Mouse (Mus musculus) frontal cortex, postnatal 14 days (tissue): ENCODE measurements around the gene Gadd45g.
"Not testable (repeated sequence)": the region's sequence is repeated elsewhere in the genome, so short reads cannot be mapped to it uniquely, and the experiment has no call there.

Experiments used
- DNase-seq, 2 experiments: peaks; one replicate each; pipeline ENCODE4 v3.0.0; 2022; ENCODE audit warnings: low spot score in 2 of 2

The Gadd45g gene

DNA sequence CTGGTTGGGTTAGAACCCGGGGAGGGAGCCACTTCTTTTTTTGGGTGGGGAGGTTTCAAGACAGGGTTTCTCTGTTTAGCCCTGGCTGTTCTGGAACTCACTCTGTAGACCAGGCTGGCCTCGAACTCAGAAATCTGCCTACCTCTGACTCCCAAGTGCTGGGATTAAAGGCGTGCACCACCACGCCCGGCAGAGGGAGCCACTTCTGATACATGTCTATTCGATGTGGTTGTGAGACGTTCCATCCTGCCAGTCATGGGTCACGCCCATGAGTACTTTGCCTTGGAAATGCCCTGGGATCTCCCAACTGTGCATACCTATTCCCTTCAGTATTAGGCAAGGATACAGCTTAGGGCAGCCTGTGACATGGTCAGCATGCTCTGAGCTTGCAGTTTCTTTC is 12.5 kb upstream of the Gadd45g start:
- DNase-seq = not testable (repeated sequence)

DNA sequence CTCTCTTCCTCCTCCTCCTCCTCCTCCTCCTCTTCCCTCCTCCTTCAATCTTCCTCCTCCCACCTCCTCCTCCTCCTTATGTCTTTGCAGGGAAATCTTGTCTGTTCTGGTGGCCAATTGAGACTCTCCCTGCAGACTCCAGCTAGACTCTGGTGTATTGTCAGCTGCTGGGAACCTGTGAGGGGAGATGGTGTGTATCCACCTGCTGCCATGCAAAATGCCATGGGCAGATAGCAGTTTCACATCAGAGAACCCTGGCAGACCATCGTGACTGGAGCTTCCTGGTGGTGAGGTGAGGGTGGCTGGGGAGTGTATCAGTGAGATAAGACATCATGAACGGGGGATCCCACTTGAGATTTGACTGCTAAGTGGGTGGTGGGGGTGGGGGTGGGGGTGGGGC is 12.0 kb upstream of the Gadd45g start:
- no peak for DNase-seq

DNA sequence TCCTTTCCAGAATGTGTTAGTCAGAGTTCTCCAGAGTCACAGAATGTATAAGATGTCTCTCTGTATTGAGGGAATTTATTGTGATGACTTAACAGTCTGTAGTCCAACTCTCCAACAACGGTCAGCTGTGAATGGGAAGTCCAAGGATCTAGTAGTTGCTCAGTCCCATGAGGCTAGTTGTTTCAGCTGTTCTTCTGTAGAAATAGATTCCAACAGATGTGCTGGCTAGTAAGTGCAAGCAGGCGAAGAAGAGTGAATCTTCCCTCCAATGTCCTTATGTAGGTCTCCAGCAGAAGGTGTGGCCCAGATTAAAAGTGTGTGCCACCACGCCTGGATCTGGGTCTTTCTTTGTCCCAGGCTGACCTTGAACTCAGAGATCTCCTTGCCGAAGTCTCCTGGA is 11.3 kb upstream of the Gadd45g start:
- DNase-seq = not testable (repeated sequence)

DNA sequence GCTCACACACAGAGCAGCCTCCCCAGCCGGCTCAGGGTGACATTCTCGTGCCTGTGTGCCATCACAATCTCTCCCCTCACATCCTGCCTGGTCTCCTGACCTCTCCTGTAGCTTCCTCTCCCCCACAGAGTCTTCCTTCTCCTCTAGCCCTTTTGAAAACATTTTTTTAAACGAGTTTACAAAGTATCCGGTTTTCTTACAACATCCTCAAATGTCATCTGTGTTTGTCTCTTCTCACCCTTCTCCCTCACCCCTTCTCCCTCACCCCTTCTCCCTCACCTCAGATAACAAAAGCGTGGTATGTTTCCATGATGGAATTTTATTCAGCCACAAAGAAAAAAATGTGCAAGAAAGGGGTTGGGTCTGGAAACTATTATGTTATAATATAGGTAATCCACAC is 9.1 kb upstream of the Gadd45g start:
- no peak for DNase-seq

DNA sequence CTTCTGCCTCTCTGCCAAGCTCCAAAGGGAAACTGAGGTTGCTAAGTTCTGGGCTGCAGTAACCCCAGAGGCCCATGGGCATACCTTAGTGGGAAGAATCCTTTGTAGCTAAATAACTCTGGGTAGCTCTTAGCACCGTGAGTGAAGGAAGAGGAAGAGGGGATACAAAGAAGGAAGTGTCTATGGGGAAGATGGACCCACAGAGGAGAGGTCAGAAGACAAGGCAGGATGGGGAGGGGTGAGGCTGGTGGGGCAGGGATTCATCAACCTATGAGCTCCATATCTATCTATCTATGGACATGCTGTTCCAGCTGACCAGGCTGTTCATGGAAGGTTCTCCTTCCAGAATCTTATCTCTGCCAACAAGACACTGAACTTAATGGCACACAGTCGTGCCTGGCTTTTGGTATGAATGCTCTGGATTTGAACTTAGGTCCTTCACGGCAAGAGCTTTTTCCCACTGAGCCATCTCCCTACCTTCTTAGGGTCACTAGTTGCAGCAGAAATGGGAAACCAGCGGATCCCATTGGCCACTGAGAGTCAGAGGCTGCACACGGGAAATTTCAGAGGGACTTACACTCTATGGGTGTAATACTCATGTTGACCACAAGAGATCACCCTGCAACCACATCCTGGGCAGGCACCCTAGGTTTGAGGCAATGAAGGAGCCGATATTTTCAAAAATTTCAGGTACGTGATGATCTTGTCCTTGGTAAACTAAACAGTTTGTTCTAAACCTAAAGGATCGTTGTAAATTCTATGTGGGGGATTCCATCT is 7.0 kb upstream of the Gadd45g start:
- DNase-seq = peak in 1 of 2 experiments; percentile 25

DNA sequence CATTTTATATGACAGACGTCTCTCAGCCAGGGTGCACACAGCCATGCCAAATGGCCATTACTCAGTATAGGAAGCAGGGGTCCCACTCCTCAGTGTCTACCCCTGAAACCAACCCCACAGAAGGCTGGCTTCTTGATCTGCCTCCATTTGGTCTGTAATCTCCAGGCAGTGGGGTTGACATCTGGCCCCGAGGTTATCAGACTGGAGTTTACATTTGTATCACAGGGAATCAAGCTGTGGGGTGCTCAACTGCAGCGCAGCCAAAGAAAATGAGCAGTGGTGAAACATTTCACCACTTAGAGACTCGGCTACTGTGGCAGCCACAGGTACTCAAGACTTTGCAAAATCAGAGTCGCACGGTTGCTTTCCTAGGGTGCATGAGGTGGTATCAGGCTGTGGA is 5.8 kb upstream of the Gadd45g start:
- no peak for DNase-seq

DNA sequence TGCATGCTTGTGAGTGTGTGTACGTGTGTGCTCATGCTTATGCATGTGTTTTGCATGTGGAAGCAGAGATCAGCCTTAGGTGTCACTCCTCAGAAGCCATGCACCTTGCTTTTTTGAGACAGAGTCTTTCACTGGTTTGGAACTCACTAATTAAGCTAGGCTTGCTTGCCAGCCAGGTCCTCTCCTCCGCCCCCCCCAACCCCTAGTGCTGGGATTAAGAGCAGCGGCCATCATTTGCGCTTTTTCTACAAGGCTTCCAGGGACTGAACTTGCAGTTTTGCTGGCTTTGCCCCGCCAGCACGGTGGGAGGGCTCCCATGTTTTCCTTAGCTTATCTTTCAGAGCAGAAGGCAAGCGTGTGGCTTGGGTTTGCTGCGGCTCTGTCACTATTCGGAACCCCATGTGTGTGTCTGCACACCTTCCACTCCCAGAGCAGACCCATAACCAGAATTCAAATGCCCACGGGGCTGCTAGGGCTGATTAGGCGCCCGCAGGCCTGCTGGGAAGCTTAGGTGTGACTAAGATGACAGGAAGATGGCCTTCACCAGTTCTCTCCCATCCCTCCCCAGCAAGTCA is 4.8 kb upstream of the Gadd45g start:
- no peak for DNase-seq

DNA sequence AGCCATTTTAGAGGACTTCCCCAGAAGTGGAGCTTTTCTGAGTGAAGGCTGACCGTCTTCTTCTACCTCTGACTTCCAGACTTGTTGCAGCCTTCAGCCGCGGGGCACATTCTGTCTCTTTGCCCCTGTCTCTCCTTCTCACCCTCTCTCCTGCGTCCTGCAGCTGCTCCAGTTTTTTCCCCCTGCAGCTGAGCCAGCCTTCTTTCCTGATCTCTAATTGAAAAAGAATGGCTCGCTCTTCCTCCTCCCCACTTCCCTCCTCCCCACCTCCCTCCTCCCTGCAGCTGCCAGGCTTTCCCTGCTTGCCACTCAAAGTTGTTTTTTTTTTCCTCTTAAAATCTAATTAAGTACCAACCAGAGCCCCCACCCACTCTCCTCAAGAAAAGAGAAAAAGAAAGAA is 4.3 kb upstream of the Gadd45g start:
- no peak for DNase-seq

DNA sequence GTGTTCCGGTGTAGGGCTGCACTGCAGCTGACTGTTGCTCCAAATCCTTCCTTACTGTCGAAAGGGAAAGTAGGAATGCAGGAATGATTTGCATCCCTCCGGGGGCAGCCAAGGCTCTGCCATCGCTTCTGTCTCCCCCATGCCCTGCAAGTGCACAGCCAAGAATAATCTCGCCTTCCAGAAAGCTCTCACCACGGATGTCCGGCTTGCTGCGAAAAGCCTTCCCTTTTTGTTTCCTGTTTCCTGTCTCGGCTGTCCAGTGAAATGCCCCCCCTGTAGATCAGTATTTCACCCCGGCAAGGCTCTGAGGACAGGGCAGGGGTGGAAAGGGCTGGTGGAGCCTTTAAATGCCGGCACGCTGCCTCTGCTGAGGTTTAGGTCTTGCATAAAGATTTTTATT is 3.7 kb upstream of the Gadd45g start:
- DNase-seq = no peak

DNA sequence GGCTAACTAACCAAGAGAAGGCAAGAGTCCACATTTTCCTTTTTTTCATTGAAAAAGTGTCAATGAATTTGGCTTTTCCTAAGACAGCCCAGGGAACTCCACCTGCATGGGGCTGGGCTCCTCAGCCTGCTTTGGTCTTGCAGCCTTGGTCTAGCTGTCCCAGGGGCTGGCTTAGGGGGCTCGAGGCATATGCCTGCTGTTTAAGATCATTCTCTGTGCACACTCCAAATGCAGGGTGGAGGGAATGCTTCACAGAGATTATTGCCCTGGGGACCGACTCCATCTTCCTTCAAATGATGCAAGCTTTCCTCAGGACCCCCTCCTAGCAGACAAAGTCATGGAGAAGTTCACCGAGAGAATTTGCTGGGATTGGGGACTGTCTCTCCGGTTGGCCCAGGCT is 3.2 kb upstream of the Gadd45g start:
- DNase-seq = no peak

DNA sequence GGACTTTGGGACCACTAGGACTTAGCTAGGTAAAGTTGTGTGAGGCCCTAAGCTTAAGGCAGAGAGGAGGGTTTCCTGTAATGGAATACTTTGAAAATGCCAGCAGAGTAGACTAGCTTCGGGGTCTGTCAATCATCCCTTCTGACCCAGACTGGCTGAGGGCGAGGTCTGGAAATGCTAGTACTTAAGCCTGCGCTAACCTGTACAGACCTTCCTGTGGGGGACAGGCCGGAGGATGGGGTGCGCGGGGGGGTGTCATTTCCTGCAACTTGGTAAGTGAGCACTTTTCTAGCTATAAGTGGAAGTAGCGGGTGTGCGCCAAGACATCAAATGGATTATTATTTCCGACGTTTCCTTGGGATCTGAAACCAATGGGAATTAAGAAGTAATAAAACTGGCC is 2.4 kb upstream of the Gadd45g start:
- DNase-seq = no peak

DNA sequence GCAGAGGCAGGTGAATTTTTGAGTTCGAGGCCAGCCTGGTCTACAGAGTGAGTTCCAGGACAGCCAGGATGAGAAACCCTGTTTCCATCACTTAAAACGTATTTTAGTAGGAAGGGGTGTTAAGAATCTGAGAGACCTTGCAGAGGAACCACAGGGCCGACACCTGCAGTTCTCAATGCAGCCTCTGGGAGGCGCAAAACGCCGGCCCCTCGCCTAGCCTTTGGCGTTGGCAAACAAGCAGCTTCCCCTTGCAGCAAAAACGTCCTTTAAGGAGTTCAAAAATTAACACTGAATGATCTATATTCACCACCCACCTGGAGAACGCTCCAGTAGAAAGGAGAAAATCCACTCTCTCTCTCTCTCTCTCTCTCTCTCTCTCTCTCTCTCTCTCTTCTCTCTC is 1.8 kb upstream of the Gadd45g start:
- DNase-seq = peak; percentile 34 to 71

DNA sequence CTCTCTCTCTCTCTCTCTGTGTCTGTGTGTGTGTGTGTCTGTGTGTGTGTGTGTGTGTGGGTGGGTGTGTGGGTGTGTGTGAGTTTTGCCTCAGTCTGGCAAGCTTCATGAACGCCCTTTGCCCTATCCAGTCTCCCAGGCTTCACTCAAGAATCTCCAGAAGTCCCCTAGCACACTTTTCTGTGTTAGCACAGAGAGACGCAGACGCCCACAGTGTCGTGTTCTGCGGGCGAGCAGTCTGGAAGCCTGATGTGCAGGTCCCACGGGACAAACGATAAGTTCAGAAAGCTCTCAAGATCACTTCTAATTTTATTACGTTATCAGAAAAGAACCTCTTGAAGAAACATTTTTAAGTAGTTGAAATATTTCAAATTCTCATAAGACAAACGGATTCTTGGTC is 1.4 kb upstream of the Gadd45g start:
- DNase-seq = peak; percentile 24 to 31

DNA sequence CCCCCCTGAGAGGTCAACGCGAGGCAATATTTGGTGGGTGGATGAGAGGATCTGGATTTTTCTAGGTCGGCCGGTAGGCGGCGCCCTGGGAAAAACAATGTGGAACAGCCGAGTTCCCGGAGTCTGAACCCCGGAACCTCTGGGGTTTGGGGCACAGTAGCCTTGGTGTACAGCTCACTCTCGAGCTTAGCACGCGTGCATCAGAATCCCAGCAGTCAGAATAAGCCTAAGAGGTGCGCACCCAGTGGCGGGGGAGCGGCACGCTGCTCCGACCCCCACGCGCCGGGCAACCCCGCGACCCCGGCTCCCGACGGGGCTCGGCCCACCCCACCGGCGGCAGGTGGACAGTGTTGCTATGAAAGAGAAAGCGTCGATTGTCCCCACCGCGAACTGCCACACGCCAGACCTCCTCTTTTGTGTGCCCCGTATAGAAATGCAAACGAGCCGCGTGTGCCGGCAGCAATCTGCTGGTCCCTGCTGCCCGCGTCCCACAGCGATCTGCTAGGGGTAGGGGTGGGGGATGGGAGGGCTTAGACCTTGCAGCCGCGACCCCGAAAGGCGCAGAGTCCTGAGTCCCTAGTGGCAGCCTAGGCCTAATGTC is 787 bp upstream of the Gadd45g start:
- DNase-seq = peak; percentile 73 to 76

DNA sequence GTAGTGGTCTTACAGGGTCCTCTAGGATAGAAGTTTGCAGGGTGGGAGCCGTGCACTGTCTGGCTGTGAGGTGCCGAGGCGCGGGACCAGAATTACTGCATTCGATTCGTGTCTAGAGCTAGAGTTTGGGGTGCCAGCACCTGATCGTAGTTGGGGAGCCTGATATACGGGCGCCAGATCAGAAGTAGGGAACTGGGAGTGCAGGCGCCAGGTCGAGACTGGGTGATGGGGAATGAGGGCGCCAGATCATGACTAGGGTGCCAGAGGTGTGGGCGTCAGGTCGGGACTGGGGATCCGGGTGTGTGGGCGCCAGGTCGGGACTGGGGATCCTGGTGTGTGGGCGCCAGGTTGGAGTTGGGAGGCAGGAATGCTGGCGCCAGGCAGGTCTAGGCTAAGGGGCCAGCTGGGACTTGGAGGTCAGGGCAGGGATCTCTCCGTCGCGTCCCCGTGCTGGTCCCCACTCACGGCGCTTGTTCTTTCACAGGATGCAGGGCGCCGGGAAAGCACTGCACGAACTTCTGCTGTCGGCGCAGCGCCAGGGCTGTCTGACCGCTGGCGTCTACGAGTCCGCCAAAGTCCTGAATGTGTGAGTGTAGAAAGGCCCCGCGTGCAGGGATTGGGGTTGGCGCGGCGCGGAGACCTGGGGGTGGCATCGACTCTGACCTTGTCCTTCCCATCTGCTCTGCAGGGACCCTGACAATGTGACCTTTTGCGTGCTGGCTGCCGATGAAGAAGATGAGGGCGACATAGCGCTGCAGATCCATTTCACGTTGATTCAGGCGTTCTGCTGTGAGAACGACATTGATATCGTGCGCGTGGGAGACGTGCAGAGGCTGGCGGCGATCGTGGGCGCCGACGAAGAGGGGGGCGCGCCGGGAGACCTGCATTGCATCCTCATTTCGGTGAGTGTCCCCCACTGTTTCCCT is 653 bp downstream of the Gadd45g start:
- peak; percentile 60 to 66 for DNase-seq

DNA sequence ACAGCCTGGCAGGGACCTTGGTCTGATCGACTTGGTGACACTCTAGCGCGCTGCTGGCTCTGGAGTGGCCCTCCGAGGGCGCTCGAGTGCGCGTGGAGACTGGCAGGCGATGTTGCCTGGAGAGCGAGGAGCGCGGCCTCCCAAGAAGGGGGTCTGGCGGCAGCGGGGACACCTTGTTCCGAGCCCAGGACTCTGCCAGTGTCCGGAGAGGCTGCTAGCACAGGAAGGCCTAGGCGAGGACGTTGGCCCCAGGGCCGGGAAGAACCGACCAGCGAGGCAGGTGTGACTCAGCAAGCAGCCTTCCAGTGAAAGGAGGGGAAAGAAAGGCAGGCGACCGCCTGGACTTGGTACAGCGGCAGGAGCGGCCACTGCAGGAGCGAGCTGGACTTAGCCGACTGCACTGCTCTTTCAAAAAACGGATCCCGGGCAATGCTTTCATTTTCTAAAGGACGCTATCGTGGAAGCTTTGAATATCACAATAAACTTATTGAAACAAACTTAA is 1.6 kb downstream of the Gadd45g start:
- DNase-seq = peak; percentile 71 to 78

DNA sequence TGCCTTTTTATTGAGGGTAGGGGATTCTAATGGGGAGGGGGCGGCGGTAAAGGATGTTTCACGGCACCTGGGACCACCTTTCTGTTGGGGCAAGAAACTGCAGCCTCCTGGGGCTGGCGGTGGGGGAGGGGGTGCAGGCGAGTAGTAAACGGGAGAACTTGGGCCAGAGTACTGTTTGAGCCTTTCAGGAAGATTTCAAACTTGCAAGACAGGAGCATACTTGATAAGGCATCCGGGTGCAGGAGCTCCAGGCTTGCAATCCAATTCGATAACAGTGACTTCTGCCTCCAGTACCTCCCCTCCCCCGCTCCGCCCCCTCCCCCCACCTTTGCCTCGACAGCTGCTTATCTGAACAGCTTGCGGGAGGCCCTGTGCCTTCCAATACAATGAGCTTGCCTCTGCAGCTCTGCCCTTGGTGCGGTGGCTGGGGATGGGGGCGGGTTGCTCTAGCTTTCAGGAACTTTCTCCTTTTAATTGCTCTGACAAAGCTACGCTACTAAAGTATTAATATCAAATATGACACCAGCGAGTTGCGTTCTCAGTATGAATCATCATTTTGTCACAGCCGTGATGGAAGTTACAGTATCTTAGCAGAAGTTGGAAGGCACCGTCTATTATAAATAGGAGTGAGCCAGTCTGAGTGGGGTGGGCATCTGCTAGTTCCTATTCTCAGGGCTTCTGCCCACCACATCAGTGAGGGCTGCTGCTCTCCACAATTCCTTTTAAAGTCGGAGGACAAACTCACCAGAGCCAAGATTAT is 2.2 kb downstream of the Gadd45g start:
- DNase-seq = peak; percentile 56 to 64

DNA sequence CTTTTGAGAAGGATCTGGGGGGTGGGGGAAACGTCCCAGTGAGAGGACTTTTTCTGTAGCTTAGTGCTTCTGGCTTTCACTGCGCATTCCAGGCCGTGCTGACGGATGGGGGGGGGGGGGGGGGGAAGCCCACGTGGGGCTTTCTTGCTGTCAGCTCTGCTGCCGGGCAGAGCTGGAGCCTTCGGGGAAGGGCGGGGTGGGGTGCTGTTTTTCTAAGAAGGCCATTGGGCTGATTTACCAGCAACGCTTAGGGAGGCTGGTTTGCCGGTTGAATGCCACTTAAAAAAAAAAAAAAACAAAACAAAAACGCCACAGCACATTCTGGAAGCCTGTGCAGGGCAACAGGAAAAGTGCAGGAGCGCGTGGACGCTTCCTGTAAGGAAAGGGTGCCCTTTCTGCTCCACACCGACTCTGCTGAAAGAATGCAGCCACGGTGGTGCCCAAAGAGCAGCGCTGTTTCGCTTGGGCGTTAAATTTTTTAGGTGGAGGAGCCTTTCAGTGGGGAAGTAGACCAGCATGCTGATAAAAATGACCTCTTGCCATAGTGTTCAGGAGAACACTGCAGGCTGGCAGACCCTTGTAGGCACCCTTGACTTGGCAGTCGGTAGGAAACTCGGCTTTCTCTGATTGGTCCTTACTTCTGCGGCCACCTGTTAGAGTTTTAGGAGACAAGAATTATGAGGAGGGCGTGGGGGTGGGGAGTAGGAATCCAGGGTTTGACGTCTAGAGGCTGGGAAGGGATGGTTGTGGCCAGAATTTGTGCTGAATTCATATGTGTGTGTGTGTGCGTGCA is 3.0 kb downstream of the Gadd45g start:
- DNase-seq = no peak

DNA sequence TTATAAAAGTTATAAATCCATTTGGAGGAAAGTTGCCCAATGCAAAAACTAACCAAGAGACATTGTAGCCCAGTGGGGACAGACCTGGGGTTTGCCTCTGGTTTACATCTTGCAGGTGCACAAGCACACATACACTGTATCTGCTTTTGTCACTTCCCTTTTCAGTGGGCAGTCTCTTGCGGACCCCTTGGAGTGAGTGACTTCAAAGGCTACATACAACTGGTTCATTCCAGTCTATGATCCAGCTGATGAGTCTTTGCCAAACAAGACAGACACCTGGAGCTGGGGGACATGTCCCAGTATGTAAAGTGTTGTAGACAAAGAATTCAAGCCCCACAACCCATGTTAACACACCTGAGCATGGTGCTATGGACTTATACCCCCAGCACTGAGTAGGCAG is 4.1 kb downstream of the Gadd45g start:
- no peak for DNase-seq

DNA sequence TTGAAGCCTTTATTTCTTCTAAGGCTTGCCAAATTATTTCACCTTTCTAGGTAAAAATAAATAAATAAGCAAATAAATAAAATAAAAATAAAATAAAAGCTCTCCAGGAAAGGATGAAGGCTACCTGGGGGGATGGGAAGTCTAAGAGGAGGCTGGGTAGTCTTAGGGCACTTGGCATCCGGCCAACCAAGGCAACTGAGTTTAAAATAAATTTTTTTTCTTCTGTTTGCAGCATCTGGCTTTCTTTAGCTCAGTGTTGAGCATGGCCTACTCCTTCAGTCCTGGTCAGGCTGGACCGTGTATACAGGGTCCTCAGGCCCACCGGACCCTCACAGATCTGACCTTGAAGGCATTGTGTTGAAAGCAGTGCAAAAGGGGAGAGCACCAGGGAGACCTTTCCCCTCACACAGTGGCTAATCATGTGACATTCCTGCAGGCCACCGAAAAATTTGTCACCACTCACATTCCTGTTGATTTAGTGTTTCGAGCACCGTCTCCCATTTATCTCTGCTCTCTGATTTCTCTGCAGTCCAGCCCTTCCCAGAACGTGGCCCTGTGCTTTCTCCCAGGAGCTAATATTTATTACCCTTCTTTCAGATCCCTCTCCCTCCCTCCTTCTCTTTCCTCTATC is 6.2 kb downstream of the Gadd45g start:
- DNase-seq = no peak
